Mouse (Mus musculus): ENCODE results near the gene Slf1. TPM values are rescaled to one million over a fixed set of nuclear protein-coding genes. Genes with fewer than 3 reads are reported as not detected.
A peak's percentile ranks its signal among the peaks of the same experiment; 100 is the strongest.

Slf1 gene
- total RNA-seq (2014; rRNA removed) (61.7 and 62.9 TPM in 2 replicates), polyA plus RNA-seq (2015; fragmentation: Nextera tagmentation; extraction: Ambion mirVana) (42.3 and 49.2 TPM in 2 replicates)

GRCm38 (mm10) chr13:77134931-77135620, at the start of gene Slf1, which contains the start of gene 2210408I21Rik:
Gene Slf1, minus strand, starts transcription at chr13:77135473.
Gene 2210408I21Rik, plus strand, starts transcription at chr13:77135540.
- Histone ChIP-seq H3K36me3 (ENCODE audit: insufficient read depth) (no peaks in the 10 kb centered on the region), H3K9me3 (ENCODE audit: low read length) (no peaks in the 10 kb centered on the region), H3K4me3 (ENCODE audit: low read depth, low read length) (peak within 1 kb of the TSS; percentile 60), H3K27ac (ENCODE audit: low read depth, low read length) (peak within 1 kb of the TSS; percentile 84), H3K27me3 (ENCODE audit: insufficient read depth, low read length) (no peaks in the 10 kb centered on the region), H3K4me2 (ENCODE audit: low read depth) (peak within 1 kb of the TSS; percentile 57), H3K4me1 (ENCODE audit: insufficient read depth) (no peaks in the 10 kb centered on the region; the same call in 1 of the 2 replicates), H3K9ac (peak within 1 kb of the TSS; percentile 67)
- DNase-seq (peak; percentile 93), ATAC-seq (peak; percentile 98)
- under 1% methylated on average over 64 of the region's 65 CpGs for WGBS
- no peak for TF ChIP-seq CTCF (IDR thresholded peaks at IDR 0.05; ENCODE audit: low read depth)

GRCm38 (mm10) chr13:77177931-77178330, 42.7 kb upstream of the Slf1 start:
- DNase-seq = no peak

GRCm38 (mm10) chr13:77140890-77141289, 5.6 kb upstream of the Slf1 start:
- Histone ChIP-seq H3K4me3 (ENCODE audit: low read depth, low read length) (no peak overlapping the region), H3K36me3 (ENCODE audit: insufficient read depth) (no peaks in the 10 kb centered on the region), H3K9ac (no peak overlapping the region), H3K4me1 (ENCODE audit: insufficient read depth) (no peaks in the 10 kb centered on the region; the same call in 1 of the 2 replicates), H3K27me3 (ENCODE audit: insufficient read depth, low read length) (no peaks in the 10 kb centered on the region), H3K4me2 (ENCODE audit: low read depth) (no peak overlapping the region), H3K9me3 (ENCODE audit: low read length) (no peaks in the 10 kb centered on the region), H3K27ac (ENCODE audit: low read depth, low read length) (no peak overlapping the region)
- ATAC-seq = no peak
- no peak for TF ChIP-seq CTCF (IDR thresholded peaks at IDR 0.05; ENCODE audit: low read depth)
- DNase-seq = no peak
- WGBS = 87% methylated on average over 2 of the region's 2 CpGs

More at GRCm38 (mm10) chr13:77177931-77178330, 42.7 kb upstream of the Slf1 start:
- ATAC-seq = no peak
- no peaks in the 10 kb centered on the region for H3K36me3 ChIP-seq (ENCODE audit: insufficient read depth)
- no peak overlapping the region for H3K4me3 ChIP-seq (ENCODE audit: low read depth, low read length)
- TF ChIP-seq CTCF (IDR thresholded peaks at IDR 0.05; ENCODE audit: low read depth) = no peak
- H3K27me3 ChIP-seq (ENCODE audit: insufficient read depth, low read length) = no peaks in the 10 kb centered on the region
- no peaks in the 10 kb centered on the region for H3K9me3 ChIP-seq (ENCODE audit: low read length)
- H3K9ac ChIP-seq = no peak overlapping the region
- no peak overlapping the region for H3K27ac ChIP-seq (ENCODE audit: low read depth, low read length)
- no peak overlapping the region for H3K4me2 ChIP-seq (ENCODE audit: low read depth)
- no peaks in the 10 kb centered on the region for H3K4me1 ChIP-seq (ENCODE audit: insufficient read depth)

- no peaks in the 10 kb centered on the region for H3K36me3 ChIP-seq (ENCODE audit: insufficient read depth)
Observed at GRCm38 (mm10) chr13:77135621-77135981, 328 bp upstream of the Slf1 start.

GRCm38 (mm10) chr13:77131132-77131531, 4.1 kb downstream of the Slf1 start:
- no peaks in the 10 kb centered on the region for H3K9me3 ChIP-seq (ENCODE audit: low read length)
- no peak overlapping the region for H3K4me3 ChIP-seq (ENCODE audit: low read depth, low read length)
- no peak for TF ChIP-seq CTCF (IDR thresholded peaks at IDR 0.05; ENCODE audit: low read depth)
- H3K27ac ChIP-seq (ENCODE audit: low read depth, low read length) = no peak overlapping the region
- 70% methylated on average over 2 of the region's 2 CpGs for WGBS
- DNase-seq (no peak), ATAC-seq (peak; percentile 5)
- H3K4me1 ChIP-seq (ENCODE audit: insufficient read depth) = no peaks in the 10 kb centered on the region; the same call in 1 of the 2 replicates
- no peaks in the 10 kb centered on the region for H3K36me3 ChIP-seq (ENCODE audit: insufficient read depth)
- H3K27me3 ChIP-seq (ENCODE audit: insufficient read depth, low read length) = no peaks in the 10 kb centered on the region
- H3K9ac ChIP-seq = no peak overlapping the region
- H3K4me2 ChIP-seq (ENCODE audit: low read depth) = no peak overlapping the region

More at GRCm38 (mm10) chr13:77135621-77135981, 328 bp upstream of the Slf1 start:
- peak overlapping the region; percentile 84 for H3K27ac ChIP-seq (ENCODE audit: low read depth, low read length)
- TF ChIP-seq CTCF (IDR thresholded peaks at IDR 0.05; ENCODE audit: low read depth) = 0 out of 2 replicates have a peak, but pooled peaks have one; percentile 10
- H3K4me1 ChIP-seq (ENCODE audit: insufficient read depth) = no peaks in the 10 kb centered on the region; the same call in 1 of the 2 replicates
- H3K4me2 ChIP-seq (ENCODE audit: low read depth) = peak overlapping the region; percentile 57
- H3K9ac ChIP-seq = peak overlapping the region; percentile 67
- peak; percentile 59 for ATAC-seq
- H3K27me3 ChIP-seq (ENCODE audit: insufficient read depth, low read length) = no peaks in the 10 kb centered on the region
- peak overlapping the region; percentile 60 for H3K4me3 ChIP-seq (ENCODE audit: low read depth, low read length)
- H3K9me3 ChIP-seq (ENCODE audit: low read length) = no peaks in the 10 kb centered on the region
- DNase-seq = no peak
- WGBS = 3% methylated on average over 11 of the region's 11 CpGs

- ATAC-seq (no peak), DNase-seq (no peak)
- H3K4me2 ChIP-seq (ENCODE audit: low read depth) = no peak overlapping the region
- no peak overlapping the region for H3K27ac ChIP-seq (ENCODE audit: low read depth, low read length)
- WGBS = 87% methylated on average over 2 of the region's 2 CpGs
- no peak for TF ChIP-seq CTCF (IDR thresholded peaks at IDR 0.05; ENCODE audit: low read depth)
- H3K27me3 ChIP-seq (ENCODE audit: insufficient read depth, low read length) = no peaks in the 10 kb centered on the region
- no peaks in the 10 kb centered on the region for H3K4me1 ChIP-seq (ENCODE audit: insufficient read depth)
- no peaks in the 10 kb centered on the region for H3K9me3 ChIP-seq (ENCODE audit: low read length)
- no peak overlapping the region for H3K9ac ChIP-seq
- H3K4me3 ChIP-seq (ENCODE audit: low read depth, low read length) = no peak overlapping the region
- no peaks in the 10 kb centered on the region for H3K36me3 ChIP-seq (ENCODE audit: insufficient read depth)
Observed at GRCm38 (mm10) chr13:77128240-77128639, 7.0 kb downstream of the Slf1 start.

GRCm38 (mm10) chr13:77125159-77125558, 10.1 kb downstream of the Slf1 start:
- Histone ChIP-seq H3K4me3 (ENCODE audit: low read depth, low read length) (no peak overlapping the region), H3K27me3 (ENCODE audit: insufficient read depth, low read length) (no peaks in the 10 kb centered on the region), H3K9ac (no peak overlapping the region), H3K27ac (ENCODE audit: low read depth, low read length) (no peak overlapping the region), H3K9me3 (ENCODE audit: low read length) (no peaks in the 10 kb centered on the region), H3K4me1 (ENCODE audit: insufficient read depth) (no peaks in the 10 kb centered on the region), H3K4me2 (ENCODE audit: low read depth) (no peak overlapping the region), H3K36me3 (ENCODE audit: insufficient read depth) (no peaks in the 10 kb centered on the region)
- 62% methylated on average over 3 of the region's 3 CpGs for WGBS
- ATAC-seq (no peak), DNase-seq (no peak)
- TF ChIP-seq CTCF (IDR thresholded peaks at IDR 0.05; ENCODE audit: low read depth) = no peak

Data from forebrain, postnatal 0 days (tissue).